Mouse (Mus musculus): ENCODE measurements around the gene Pkp4. TPM values are rescaled to one million over a fixed set of nuclear protein-coding genes. Genes with fewer than 3 reads are reported as not detected.

The Pkp4 gene
- total RNA-seq, 1 experiment = 54.3 TPM

- no peaks in the 10 kb centered on the region for H3K9me3 ChIP-seq (ENCODE audit: control insufficient read depth, insufficient read depth, low read depth, low read length)
- no peak overlapping the region; the same call in 1 of the 2 replicates for H3K27ac ChIP-seq (ENCODE audit: insufficient read depth, low read depth, low read length, poor library complexity, severe bottlenecking)
- in situ Hi-C loops (cut with MboI; ENCODE audit: low sequenced_read_pairs in 2 of 2, unreplicated experiment in 2 of 2) = no loop called here
- TF ChIP-seq HCFC1 (IDR thresholded peaks at IDR 0.05; ENCODE audit: borderline replicate concordance, insufficient read depth, low read length) = no peak
- no peak for TF ChIP-seq MAFK (IDR thresholded peaks at IDR 0.05; ENCODE audit: insufficient read depth, low read depth, low read length)
- TF ChIP-seq ZNF384 (IDR thresholded peaks at IDR 0.05; ENCODE audit: low read depth, low read length) = no peak
- no peak for TF ChIP-seq CHD2 (IDR thresholded peaks at IDR 0.05; ENCODE audit: low read depth, low read length)
- TF ChIP-seq ZC3H11A (IDR thresholded peaks at IDR 0.05; ENCODE audit: borderline replicate concordance, low read depth, low read length) = no peak
- H3K36me3 ChIP-seq (ENCODE audit: control insufficient read depth, insufficient read depth, low read length, poor library complexity, severe bottlenecking) = no peaks in the 10 kb centered on the region
- no peak overlapping the region for H3K9ac ChIP-seq (ENCODE audit: insufficient read depth, low read depth, low read length, poor library complexity, severe bottlenecking)
- no peak for DNase-seq (ENCODE audit: low read depth, low spot score)
- H3K4me3 ChIP-seq (ENCODE audit: insufficient read depth in 1 of 2, low read depth in 1 of 2, low read length in 2 of 2, poor library complexity in 1 of 2, severe bottlenecking in 1 of 2) = no peak overlapping the region
- H3K4me1 ChIP-seq (ENCODE audit: control insufficient read depth in 2 of 2, insufficient read depth in 2 of 2, low read length in 2 of 2, poor library complexity in 1 of 2) = peaks cover 2 to 21% of the 10 kb centered on the region in 2 experiments; a peak in 3 of 4 replicates
Observed at GRCm38 (mm10) chr2:59170208-59170589, 9.5 kb downstream of the Pkp4 start.

- no peaks in the 10 kb centered on the region for H3K9me3 ChIP-seq (ENCODE audit: control insufficient read depth, insufficient read depth, low read depth, low read length)
- H3K36me3 ChIP-seq (ENCODE audit: control insufficient read depth, insufficient read depth, low read length, poor library complexity, severe bottlenecking) = no peaks in the 10 kb centered on the region
- in situ Hi-C loops (cut with MboI; ENCODE audit: low sequenced_read_pairs in 2 of 2, unreplicated experiment in 2 of 2) = no loop called here
- no peak overlapping the region for H3K9ac ChIP-seq (ENCODE audit: insufficient read depth, low read depth, low read length, poor library complexity, severe bottlenecking)
- TF ChIP-seq ZC3H11A (IDR thresholded peaks at IDR 0.05; ENCODE audit: borderline replicate concordance, low read depth, low read length) (no peak), CHD2 (IDR thresholded peaks at IDR 0.05; ENCODE audit: low read depth, low read length) (no peak), ZNF384 (IDR thresholded peaks at IDR 0.05; ENCODE audit: low read depth, low read length) (no peak), HCFC1 (IDR thresholded peaks at IDR 0.05; ENCODE audit: borderline replicate concordance, insufficient read depth, low read length) (no peak), MAFK (IDR thresholded peaks at IDR 0.05; ENCODE audit: insufficient read depth, low read depth, low read length) (no peak)
- no peak for DNase-seq (ENCODE audit: low read depth, low spot score)
- no peak overlapping the region for H3K4me3 ChIP-seq (ENCODE audit: insufficient read depth in 1 of 2, low read depth in 1 of 2, low read length in 2 of 2, poor library complexity in 1 of 2, severe bottlenecking in 1 of 2)
- H3K4me1 ChIP-seq (ENCODE audit: control insufficient read depth in 2 of 2, insufficient read depth in 2 of 2, low read length in 2 of 2, poor library complexity in 1 of 2) = peaks cover 2 to 21% of the 10 kb centered on the region in 2 experiments; a peak in 3 of 4 replicates
- H3K27ac ChIP-seq (ENCODE audit: insufficient read depth, low read depth, low read length, poor library complexity, severe bottlenecking) = peak overlapping the region; percentile 44; the same call in 1 of the 2 replicates
Observed at GRCm38 (mm10) chr2:59170593-59170992, 9.9 kb downstream of the Pkp4 start.

DNA sequence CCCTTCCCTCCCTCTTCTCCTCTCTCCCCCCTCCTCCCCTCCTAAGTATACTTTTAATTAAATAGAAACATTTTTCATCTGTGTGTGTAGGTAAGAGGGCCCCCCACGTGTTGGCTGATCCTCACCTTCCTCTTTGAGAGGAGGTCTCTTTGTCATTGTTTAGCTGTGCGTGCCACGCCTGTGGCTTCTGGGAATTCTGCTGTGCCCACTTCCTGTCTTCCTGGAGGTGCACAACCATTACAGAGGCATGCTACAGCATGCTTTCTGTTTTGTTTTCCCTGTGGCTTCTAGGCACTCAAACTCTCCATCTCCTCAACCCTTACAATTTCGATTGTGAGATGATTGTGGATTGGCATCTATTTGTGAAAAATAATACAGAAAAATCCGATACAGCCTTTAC, 10.9 kb downstream of the Pkp4 start:
- no peak for DNase-seq (ENCODE audit: low read depth, low spot score)
- no peaks in the 10 kb centered on the region for H3K9me3 ChIP-seq (ENCODE audit: control insufficient read depth, insufficient read depth, low read depth, low read length)
- in situ Hi-C loops (cut with MboI; ENCODE audit: low sequenced_read_pairs in 2 of 2, unreplicated experiment in 2 of 2) = no loop called here
- no peaks in the 10 kb centered on the region for H3K36me3 ChIP-seq (ENCODE audit: control insufficient read depth, insufficient read depth, low read length, poor library complexity, severe bottlenecking)
- H3K4me3 ChIP-seq (ENCODE audit: insufficient read depth in 1 of 2, low read depth in 1 of 2, low read length in 2 of 2, poor library complexity in 1 of 2, severe bottlenecking in 1 of 2) = no peak overlapping the region
- H3K9ac ChIP-seq (ENCODE audit: insufficient read depth, low read depth, low read length, poor library complexity, severe bottlenecking) = no peak overlapping the region; the same call in 1 of the 2 replicates
- H3K4me1 ChIP-seq (ENCODE audit: control insufficient read depth in 2 of 2, insufficient read depth in 2 of 2, low read length in 2 of 2, poor library complexity in 1 of 2) = peaks cover 4 to 23% of the 10 kb centered on the region in 2 experiments; a peak in 3 of 4 replicates
- TF ChIP-seq ZNF384 (IDR thresholded peaks at IDR 0.05; ENCODE audit: low read depth, low read length) = no peak
- no peak for TF ChIP-seq CHD2 (IDR thresholded peaks at IDR 0.05; ENCODE audit: low read depth, low read length)
- no peak for TF ChIP-seq ZC3H11A (IDR thresholded peaks at IDR 0.05; ENCODE audit: borderline replicate concordance, low read depth, low read length)
- no peak for TF ChIP-seq MAFK (IDR thresholded peaks at IDR 0.05; ENCODE audit: insufficient read depth, low read depth, low read length)
- TF ChIP-seq HCFC1 (IDR thresholded peaks at IDR 0.05; ENCODE audit: borderline replicate concordance, insufficient read depth, low read length) = no peak
- H3K27ac ChIP-seq (ENCODE audit: insufficient read depth, low read depth, low read length, poor library complexity, severe bottlenecking) = peak overlapping the region; percentile 57; the same call in 1 of the 2 replicates

GRCm38 (mm10) chr2:59175926-59176325, 15.3 kb downstream of the Pkp4 start:
- no peak overlapping the region for H3K4me3 ChIP-seq (ENCODE audit: insufficient read depth in 1 of 2, low read depth in 1 of 2, low read length in 2 of 2, poor library complexity in 1 of 2, severe bottlenecking in 1 of 2)
- peaks cover 16 to 27% of the 10 kb centered on the region in 2 experiments for H3K4me1 ChIP-seq (ENCODE audit: control insufficient read depth in 2 of 2, insufficient read depth in 2 of 2, low read length in 2 of 2, poor library complexity in 1 of 2)
- H3K9ac ChIP-seq (ENCODE audit: insufficient read depth, low read depth, low read length, poor library complexity, severe bottlenecking) = no peak overlapping the region
- no peaks in the 10 kb centered on the region for H3K9me3 ChIP-seq (ENCODE audit: control insufficient read depth, insufficient read depth, low read depth, low read length)
- no peak for DNase-seq (ENCODE audit: low read depth, low spot score)
- no peak for TF ChIP-seq CHD2 (IDR thresholded peaks at IDR 0.05; ENCODE audit: low read depth, low read length)
- TF ChIP-seq ZNF384 (IDR thresholded peaks at IDR 0.05; ENCODE audit: low read depth, low read length) = no peak
- TF ChIP-seq MAFK (IDR thresholded peaks at IDR 0.05; ENCODE audit: insufficient read depth, low read depth, low read length) = no peak
- no peaks in the 10 kb centered on the region for H3K36me3 ChIP-seq (ENCODE audit: control insufficient read depth, insufficient read depth, low read length, poor library complexity, severe bottlenecking)
- in situ Hi-C loops (cut with MboI; ENCODE audit: low sequenced_read_pairs in 2 of 2, unreplicated experiment in 2 of 2) = no loop called here
- H3K27ac ChIP-seq (ENCODE audit: insufficient read depth, low read depth, low read length, poor library complexity, severe bottlenecking) = no peak overlapping the region

DNA sequence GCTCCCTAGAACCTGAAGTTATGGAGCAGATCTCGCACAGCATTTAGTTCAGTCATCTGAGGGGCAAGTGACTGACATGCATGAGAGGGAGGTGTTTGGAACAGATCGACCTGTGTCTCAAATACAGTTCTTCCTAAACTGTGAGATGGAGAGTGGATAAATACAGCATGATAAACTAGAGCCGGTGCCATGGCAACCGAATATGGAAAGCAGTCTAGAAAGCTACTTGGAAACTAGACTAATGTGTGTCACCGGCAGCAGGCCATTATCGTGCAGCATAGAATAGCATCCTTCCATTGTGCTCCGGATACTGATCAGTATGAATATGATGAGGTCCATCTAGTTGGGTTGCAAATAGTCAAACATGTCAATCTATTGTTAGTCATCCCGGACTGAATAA, 17.5 kb downstream of the Pkp4 start:
- no peak for TF ChIP-seq CHD2 (IDR thresholded peaks at IDR 0.05; ENCODE audit: low read depth, low read length)
- no peak for TF ChIP-seq ZC3H11A (IDR thresholded peaks at IDR 0.05; ENCODE audit: borderline replicate concordance, low read depth, low read length)
- TF ChIP-seq HCFC1 (IDR thresholded peaks at IDR 0.05; ENCODE audit: borderline replicate concordance, insufficient read depth, low read length) = no peak
- TF ChIP-seq ZNF384 (IDR thresholded peaks at IDR 0.05; ENCODE audit: low read depth, low read length) = no peak
- no peak for TF ChIP-seq MAFK (IDR thresholded peaks at IDR 0.05; ENCODE audit: insufficient read depth, low read depth, low read length)

More for the DNA sequence above, 17.5 kb downstream of the Pkp4 start:
- no peak for DNase-seq (ENCODE audit: low read depth, low spot score)
- H3K4me1 ChIP-seq (ENCODE audit: control insufficient read depth in 2 of 2, insufficient read depth in 2 of 2, low read length in 2 of 2, poor library complexity in 1 of 2) = peaks cover 13 to 27% of the 10 kb centered on the region in 2 experiments
- no peak overlapping the region for H3K27ac ChIP-seq (ENCODE audit: insufficient read depth, low read depth, low read length, poor library complexity, severe bottlenecking)
- no peaks in the 10 kb centered on the region; the same call in 1 of the 2 replicates for H3K36me3 ChIP-seq (ENCODE audit: control insufficient read depth, insufficient read depth, low read length, poor library complexity, severe bottlenecking)
- no peaks in the 10 kb centered on the region for H3K9me3 ChIP-seq (ENCODE audit: control insufficient read depth, insufficient read depth, low read depth, low read length)
- no peak overlapping the region for H3K9ac ChIP-seq (ENCODE audit: insufficient read depth, low read depth, low read length, poor library complexity, severe bottlenecking)
- H3K4me3 ChIP-seq (ENCODE audit: insufficient read depth in 1 of 2, low read depth in 1 of 2, low read length in 2 of 2, poor library complexity in 1 of 2, severe bottlenecking in 1 of 2) = no peak overlapping the region
- in situ Hi-C loops (cut with MboI; ENCODE audit: low sequenced_read_pairs in 2 of 2, unreplicated experiment in 2 of 2) = no loop called here

Measured in ES-E14 (cell line).